Mouse (Mus musculus): ENCODE data around the gene Gimap8. TPM values are rescaled to one million over a fixed set of nuclear protein-coding genes. Genes with fewer than 3 reads are reported as not detected.
"Not testable (repeated sequence)": the region's sequence is repeated elsewhere in the genome, so short reads cannot be mapped to it uniquely, and the experiment has no call there.

Gene Gimap8
- total RNA-seq (2022), result 1 to 10 TPM in 1 of 4 experiments, under 1 TPM in 3; 0.77 to 1.0 (median 0.83) TPM

GRCm38 (mm10) chr6:48646995-48647394 is at the start of gene Gimap8:
Gimap8 (plus strand) TSS chr6:48647234.
- no peak for DNase-seq (ENCODE audit: low spot score in 2 of 2)

GRCm38 (mm10) chr6:48600594-48600993 is 46.4 kb upstream of the Gimap8 start:
- DNase-seq (ENCODE audit: low spot score in 2 of 2), result no peak

- peak; percentile 90 to 97 for DNase-seq (ENCODE audit: low spot score in 2 of 2)
Observed at GRCm38 (mm10) chr6:48601271-48602079, 45.6 kb upstream of the Gimap8 start, which contains the start of gene Zfp775. Zfp775 (plus strand) TSS chr6:48602063.

- DNase-seq (ENCODE audit: low spot score in 2 of 2), result peak; percentile 36 to 53
Observed at GRCm38 (mm10) chr6:48602080-48602741, 44.8 kb upstream of the Gimap8 start.

- DNase-seq (ENCODE audit: low spot score in 2 of 2), result no peak
Observed at GRCm38 (mm10) chr6:48608124-48608523, 38.9 kb upstream of the Gimap8 start.

GRCm38 (mm10) chr6:48609512-48609911 is 37.5 kb upstream of the Gimap8 start:
- DNase-seq (ENCODE audit: low spot score in 2 of 2), result no peak

GRCm38 (mm10) chr6:48610657-48611056 is 36.4 kb upstream of the Gimap8 start:
- no peak for DNase-seq (ENCODE audit: low spot score in 2 of 2)

- no peak for DNase-seq (ENCODE audit: low spot score in 2 of 2)
Observed at GRCm38 (mm10) chr6:48613464-48613863, 33.6 kb upstream of the Gimap8 start.

GRCm38 (mm10) chr6:48614756-48615155 is 32.3 kb upstream of the Gimap8 start:
- no peak for DNase-seq (ENCODE audit: low spot score in 2 of 2)

- DNase-seq (ENCODE audit: low spot score in 2 of 2), result no peak
Observed at GRCm38 (mm10) chr6:48620031-48620430, 27.0 kb upstream of the Gimap8 start.

- DNase-seq (ENCODE audit: low spot score in 2 of 2), result not testable (repeated sequence)
Observed at GRCm38 (mm10) chr6:48622186-48622843, 24.7 kb upstream of the Gimap8 start.

GRCm38 (mm10) chr6:48623460-48623859 is 23.6 kb upstream of the Gimap8 start:
- DNase-seq (ENCODE audit: low spot score in 2 of 2), result no peak

- DNase-seq (ENCODE audit: low spot score in 2 of 2), result no peak
Observed at GRCm38 (mm10) chr6:48626464-48626863, 20.6 kb upstream of the Gimap8 start, which contains the start of gene AI854703. AI854703 (plus strand) TSS chr6:48626764.

- DNase-seq (ENCODE audit: low spot score in 2 of 2), result peak; percentile 53 to 68
Observed at GRCm38 (mm10) chr6:48626984-48627383, 20.1 kb upstream of the Gimap8 start.

GRCm38 (mm10) chr6:48627511-48627924 is 19.5 kb upstream of the Gimap8 start:
- DNase-seq (ENCODE audit: low spot score in 2 of 2), result peak in 1 of 2 experiments; percentile 24

- no peak for DNase-seq (ENCODE audit: low spot score in 2 of 2)
Observed at GRCm38 (mm10) chr6:48628377-48628776, 18.7 kb upstream of the Gimap8 start.

GRCm38 (mm10) chr6:48628808-48629660 is 18.0 kb upstream of the Gimap8 start:
- DNase-seq (ENCODE audit: low spot score in 2 of 2), result peak; percentile 43 to 58

- DNase-seq (ENCODE audit: low spot score in 2 of 2), result peak in 1 of 2 experiments; percentile 29
Observed at GRCm38 (mm10) chr6:48629661-48630034, 17.4 kb upstream of the Gimap8 start.

- no peak for DNase-seq (ENCODE audit: low spot score in 2 of 2)
Observed at GRCm38 (mm10) chr6:48630831-48631230, 16.2 kb upstream of the Gimap8 start.

- DNase-seq (ENCODE audit: low spot score in 2 of 2), result no peak
Observed at GRCm38 (mm10) chr6:48635105-48635504, 11.9 kb upstream of the Gimap8 start.

GRCm38 (mm10) chr6:48636515-48636914 is 10.5 kb upstream of the Gimap8 start:
- no peak for DNase-seq (ENCODE audit: low spot score in 2 of 2)
